Mouse (Mus musculus): ENCODE data around the gene Nkx2-3. TPM values are rescaled to one million over a fixed set of nuclear protein-coding genes. Genes with fewer than 3 reads are reported as not detected.

Nkx2-3 gene
- polyA plus RNA-seq, 1 experiment from 2014 or later: 88.1 TPM

Other genes starting within 250 kb of the Nkx2-3 start
- 14.0 and 17.5 TPM in 2 replicates for gene Hpse2, start 224.0 kb upstream of the Nkx2-3 start, polyA plus RNA-seq (2015; fragmentation: Nextera tagmentation; extraction: Ambion mirVana)
- 0.64 and 0.93 TPM in 2 replicates for gene Cnnm1, start 171.9 kb upstream of the Nkx2-3 start, polyA plus RNA-seq (2015; fragmentation: Nextera tagmentation; extraction: Ambion mirVana)
- gene Got1, start 87.7 kb upstream of the Nkx2-3 start, polyA plus RNA-seq (2015; fragmentation: Nextera tagmentation; extraction: Ambion mirVana): 58.7 and 60.7 TPM in 2 replicates
- gene Slc25a28, start 62.6 kb downstream of the Nkx2-3 start, polyA plus RNA-seq (2015; fragmentation: Nextera tagmentation; extraction: Ambion mirVana): 19.1 and 19.9 TPM in 2 replicates
- 21.1 and 24.4 TPM in 2 replicates for gene Entpd7, start 77.3 kb downstream of the Nkx2-3 start, polyA plus RNA-seq (2015; fragmentation: Nextera tagmentation; extraction: Ambion mirVana)
- gene Cutc, start 140.7 kb downstream of the Nkx2-3 start, polyA plus RNA-seq (2015; fragmentation: Nextera tagmentation; extraction: Ambion mirVana): 24.8 and 25.9 TPM in 2 replicates
- 12.2 and 14.2 TPM in 2 replicates for gene Cox15, start 140.7 kb downstream of the Nkx2-3 start, polyA plus RNA-seq (2015; fragmentation: Nextera tagmentation; extraction: Ambion mirVana)
- gene Abcc2, start 169.9 kb downstream of the Nkx2-3 start, polyA plus RNA-seq (2015; fragmentation: Nextera tagmentation; extraction: Ambion mirVana): 16.7 and 24.3 TPM in 2 replicates

Measured in intestine, embryonic 15.5 days (tissue).